Mouse (Mus musculus) adrenal gland, postnatal 14 days (tissue): ENCODE measurements around the gene Smpd4. TPM values are rescaled to one million over a fixed set of nuclear protein-coding genes. Genes with fewer than 3 reads are reported as not detected.

Experiments used
- total RNA-seq: library from RNA; stranded (reverse); gene quantifications from 2 replicates; pipeline ENCODE4 v1.2.3, GENCODE M21; 2021

Gene Smpd4
- total RNA-seq, 1 experiment from 2014 or later: 29.1 TPM

Other genes with a start within 250 kb of the Smpd4 start
- 22.9 TPM in 2 replicates for gene Snap29, start 213.4 kb upstream of the Smpd4 start, total RNA-seq
- gene Pi4ka, start 213.0 kb upstream of the Smpd4 start, total RNA-seq: 71.7 and 73.6 TPM in 2 replicates
- gene Crkl, start 167.4 kb upstream of the Smpd4 start, total RNA-seq: 39.1 and 39.9 TPM in 2 replicates
- 5.1 and 5.4 TPM in 2 replicates for gene Aifm3, start 129.7 kb upstream of the Smpd4 start, total RNA-seq
- 75.3 and 75.6 TPM in 2 replicates for gene Lztr1, start 110.7 kb upstream of the Smpd4 start, total RNA-seq
- gene Thap7, start 88.2 kb upstream of the Smpd4 start, total RNA-seq: 29.4 and 33.3 TPM in 2 replicates
- gene Lrrc74b, start 58.1 kb upstream of the Smpd4 start, total RNA-seq: 0.15 and 0.37 TPM in 2 replicates
- gene P2rx6, start 57.5 kb upstream of the Smpd4 start, total RNA-seq: 0.45 and 0.56 TPM in 2 replicates
- gene Slc7a4, start 36.1 kb upstream of the Smpd4 start, total RNA-seq: 8.0 and 8.3 TPM in 2 replicates
- 2.0 and 3.8 TPM in 2 replicates for gene Ccdc74a, start 27.1 kb downstream of the Smpd4 start, total RNA-seq
- gene Med15, start 113.5 kb downstream of the Smpd4 start, total RNA-seq: 51.3 and 60.3 TPM in 2 replicates
- gene Klhl22, start 140.3 kb downstream of the Smpd4 start, total RNA-seq: 40.3 and 43.1 TPM in 2 replicates
- gene Scarf2, start 177.9 kb downstream of the Smpd4 start, total RNA-seq: 11.3 and 12.4 TPM in 2 replicates
- not detected in 2 replicates for gene B830017H08Rik, start 213.8 kb downstream of the Smpd4 start, total RNA-seq
- gene Car15, start 219.0 kb downstream of the Smpd4 start, total RNA-seq: 1.3 and 2.2 TPM in 2 replicates